Mouse (Mus musculus): ENCODE measurements at regions not wholly inside any gene's neighbourhood (a gene's known extent, or its start where the extent isn't known, plus 50 kb on each side); places are given as distances from the start of the nearest gene placed in this dataset. TPM values are rescaled to one million over a fixed set of nuclear protein-coding genes. Genes with fewer than 3 reads are reported as not detected.

- no peak overlapping the region for H3K4me2 ChIP-seq (ENCODE audit: low read depth, low read length, poor library complexity, severe bottlenecking)
- ATAC-seq (ENCODE audit: low FRiP score) = no peak
- no peaks in the 10 kb centered on the region for H3K36me3 ChIP-seq (ENCODE audit: insufficient read depth, low read length)
- TF ChIP-seq CTCF (IDR thresholded peaks at IDR 0.05) = no peak
- H3K9ac ChIP-seq (replicated peaks; ENCODE audit: low read length, poor library complexity, severe bottlenecking) = no peak overlapping the region
- H3K27ac ChIP-seq (ENCODE audit: low read depth, low read length) = no peak overlapping the region
- no peaks in the 10 kb centered on the region for H3K4me1 ChIP-seq (ENCODE audit: insufficient read depth, low read length)
- 69% methylated on average over 5 of the region's 5 CpGs for WGBS
- H3K4me3 ChIP-seq (ENCODE audit: low read depth, low read length) = no peak overlapping the region
- no peaks in the 10 kb centered on the region for H3K9me3 ChIP-seq (ENCODE audit: low read length)
- DNase-seq (ENCODE audit: low spot score) = peak; percentile 24
- no peaks in the 10 kb centered on the region for H3K27me3 ChIP-seq (ENCODE audit: insufficient read depth, low read length)
Observed at GRCm38 (mm10) chr1:29405807-29406206, 625.8 kb upstream of the Gm597 start.

DNA sequence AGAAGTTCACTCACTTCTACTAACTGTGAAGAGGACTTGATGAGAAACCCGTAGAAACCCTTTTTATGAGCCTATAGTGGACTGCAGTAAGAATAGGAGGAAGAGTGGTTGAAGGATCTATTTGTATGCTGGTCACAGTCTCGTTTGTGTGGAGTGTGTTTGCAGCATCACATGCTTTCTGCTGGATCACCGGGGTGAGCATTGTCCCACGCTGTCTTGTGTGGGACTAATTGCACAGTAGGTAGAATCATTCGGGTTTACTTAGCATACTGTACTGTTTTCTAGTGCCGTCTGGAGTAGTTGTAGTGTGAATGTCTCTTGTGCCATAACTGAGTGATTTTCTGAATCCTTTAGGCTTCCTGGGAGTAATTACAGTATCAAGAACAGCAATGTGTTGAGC lies 624.1 kb upstream of the Gm597 start:
- Histone ChIP-seq H3K27me3 (ENCODE audit: insufficient read depth, low read length) (no peaks in the 10 kb centered on the region), H3K4me2 (ENCODE audit: low read depth, low read length, poor library complexity, severe bottlenecking) (no peak overlapping the region), H3K4me1 (ENCODE audit: insufficient read depth, low read length) (no peaks in the 10 kb centered on the region), H3K9me3 (ENCODE audit: low read length) (no peaks in the 10 kb centered on the region), H3K9ac (replicated peaks; ENCODE audit: low read length, poor library complexity, severe bottlenecking) (no peak overlapping the region), H3K4me3 (ENCODE audit: low read depth, low read length) (no peak overlapping the region), H3K27ac (ENCODE audit: low read depth, low read length) (no peak overlapping the region), H3K36me3 (ENCODE audit: insufficient read depth, low read length) (no peaks in the 10 kb centered on the region)
- no peak for DNase-seq (ENCODE audit: low spot score)
- ATAC-seq (ENCODE audit: low FRiP score) = no peak
- no peak for TF ChIP-seq CTCF (IDR thresholded peaks at IDR 0.05)
- WGBS = 74% methylated on average over 6 of the region's 6 CpGs

DNA sequence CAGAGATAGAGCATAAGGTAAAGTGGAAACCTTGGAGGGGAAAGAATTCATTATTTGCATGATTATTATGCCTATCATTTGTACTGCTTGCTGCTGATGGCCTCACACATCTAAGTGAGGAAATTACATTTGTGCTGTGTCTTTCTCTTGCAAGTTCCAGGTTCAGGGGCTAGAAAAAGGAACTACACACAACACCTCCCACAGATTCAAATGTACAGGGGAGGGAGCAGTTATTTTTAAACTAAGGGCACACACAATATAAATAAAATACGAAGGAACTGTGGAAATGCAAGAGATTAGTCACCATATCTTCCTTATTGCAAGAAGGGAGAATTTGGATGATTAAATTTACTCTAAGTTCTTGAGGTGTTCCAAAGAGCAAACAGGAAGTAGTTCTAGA lies 583.7 kb upstream of the Gm597 start:
- no peaks in the 10 kb centered on the region for H3K4me1 ChIP-seq (ENCODE audit: insufficient read depth, low read length)
- WGBS = 72% methylated on average over 1 of the region's 1 CpGs
- H3K4me3 ChIP-seq (ENCODE audit: low read depth, low read length) = no peak overlapping the region
- no peak overlapping the region for H3K27ac ChIP-seq (ENCODE audit: low read depth, low read length)
- no peak overlapping the region for H3K4me2 ChIP-seq (ENCODE audit: low read depth, low read length, poor library complexity, severe bottlenecking)
- ATAC-seq (ENCODE audit: low FRiP score) = no peak
- H3K9ac ChIP-seq (replicated peaks; ENCODE audit: low read length, poor library complexity, severe bottlenecking) = no peak overlapping the region
- no peaks in the 10 kb centered on the region for H3K27me3 ChIP-seq (ENCODE audit: insufficient read depth, low read length)
- H3K36me3 ChIP-seq (ENCODE audit: insufficient read depth, low read length) = no peaks in the 10 kb centered on the region
- TF ChIP-seq CTCF (IDR thresholded peaks at IDR 0.05) = no peak
- H3K9me3 ChIP-seq (ENCODE audit: low read length) = no peaks in the 10 kb centered on the region
- no peak for DNase-seq (ENCODE audit: low spot score)

GRCm38 (mm10) chr1:29341587-29341986 lies 561.5 kb upstream of the Gm597 start:
- 9% methylated on average over 2 of the region's 2 CpGs for WGBS

GRCm38 (mm10) chr1:29340945-29341344 lies 560.9 kb upstream of the Gm597 start:
- Histone ChIP-seq H3K9me3 (ENCODE audit: low read length) (no peaks in the 10 kb centered on the region), H3K4me2 (ENCODE audit: low read depth, low read length, poor library complexity, severe bottlenecking) (no peak overlapping the region), H3K4me3 (ENCODE audit: low read depth, low read length) (no peak overlapping the region), H3K27me3 (ENCODE audit: insufficient read depth, low read length) (no peaks in the 10 kb centered on the region), H3K9ac (replicated peaks; ENCODE audit: low read length, poor library complexity, severe bottlenecking) (no peak overlapping the region), H3K4me1 (ENCODE audit: insufficient read depth, low read length) (no peaks in the 10 kb centered on the region), H3K36me3 (ENCODE audit: insufficient read depth, low read length) (no peaks in the 10 kb centered on the region), H3K27ac (ENCODE audit: low read depth, low read length) (no peak overlapping the region)
- ATAC-seq (ENCODE audit: low FRiP score) = no peak; the same call in 1 of the 2 replicates
- 73% methylated on average over 3 of the region's 3 CpGs for WGBS
- DNase-seq (ENCODE audit: low spot score) = no peak
- no peak for TF ChIP-seq CTCF (IDR thresholded peaks at IDR 0.05)

More at GRCm38 (mm10) chr1:29341587-29341986, 561.5 kb upstream of the Gm597 start:
- no peak for TF ChIP-seq CTCF (IDR thresholded peaks at IDR 0.05)
- Histone ChIP-seq H3K27me3 (ENCODE audit: insufficient read depth, low read length) (no peaks in the 10 kb centered on the region), H3K4me3 (ENCODE audit: low read depth, low read length) (no peak overlapping the region), H3K4me2 (ENCODE audit: low read depth, low read length, poor library complexity, severe bottlenecking) (no peak overlapping the region), H3K4me1 (ENCODE audit: insufficient read depth, low read length) (no peaks in the 10 kb centered on the region), H3K36me3 (ENCODE audit: insufficient read depth, low read length) (no peaks in the 10 kb centered on the region), H3K9me3 (ENCODE audit: low read length) (no peaks in the 10 kb centered on the region), H3K27ac (ENCODE audit: low read depth, low read length) (no peak overlapping the region), H3K9ac (replicated peaks; ENCODE audit: low read length, poor library complexity, severe bottlenecking) (no peak overlapping the region)
- no peak for ATAC-seq (ENCODE audit: low FRiP score)
- DNase-seq (ENCODE audit: low spot score) = no peak

GRCm38 (mm10) chr1:29328930-29329329 lies 548.9 kb upstream of the Gm597 start:
- H3K27ac ChIP-seq (ENCODE audit: low read depth, low read length) = no peak overlapping the region
- ATAC-seq (ENCODE audit: low FRiP score) (no peak), DNase-seq (ENCODE audit: low spot score) (peak; percentile 35)
- H3K9me3 ChIP-seq (ENCODE audit: low read length) = no peaks in the 10 kb centered on the region
- no peaks in the 10 kb centered on the region for H3K36me3 ChIP-seq (ENCODE audit: insufficient read depth, low read length)
- no peaks in the 10 kb centered on the region for H3K4me1 ChIP-seq (ENCODE audit: insufficient read depth, low read length)
- no peak for TF ChIP-seq CTCF (IDR thresholded peaks at IDR 0.05)
- H3K27me3 ChIP-seq (ENCODE audit: insufficient read depth, low read length) = no peaks in the 10 kb centered on the region
- no peak overlapping the region for H3K4me2 ChIP-seq (ENCODE audit: low read depth, low read length, poor library complexity, severe bottlenecking)
- H3K4me3 ChIP-seq (ENCODE audit: low read depth, low read length) = no peak overlapping the region
- no peak overlapping the region for H3K9ac ChIP-seq (replicated peaks; ENCODE audit: low read length, poor library complexity, severe bottlenecking)

Small RNA genes lying in the stretch of these regions (microRNA-seq; reads per million reads assigned to microRNA genes)
- gene Gm23785 (ENCODE audit: borderline number of aligned reads) = not detected

All from midbrain, postnatal 0 days (tissue).